Mouse (Mus musculus) intestine, embryonic 14.5 days (tissue): ENCODE data around the gene Fam205a1. TPM values are rescaled to one million over a fixed set of nuclear protein-coding genes. Genes with fewer than 3 reads are reported as not detected.
A peak's percentile ranks its signal among the peaks of the same experiment; 100 is the strongest.
"Not testable (repeated sequence)": the region's sequence is repeated elsewhere in the genome, so short reads cannot be mapped to it uniquely, and the experiment has no call there.

Source experiments
- ATAC-seq: fragments of 200-750 bp; cut with Nextera tagmentation; replicated peaks from 2 replicates; pipeline ENCODE4 v1.8.0; 2017; ENCODE audit warnings: low read depth, moderate number of reproducible peaks, moderate TSS enrichment, moderate library complexity; ENCODE audit not compliant: low FRiP score, low TSS enrichment
- DNase-seq: peaks from one replicate; pipeline ENCODE4 v3.0.0-alpha.2; 2018; ENCODE audit warnings: low spot score
- H3K27ac ChIP-seq: fragments of 300-500 bp; sonication (generic); 2 replicates; pipeline ENCODE4 v1.5.1; 2014; ENCODE audit warnings: low read depth, mild to moderate bottlenecking, control low read depth
- H3K27me3 ChIP-seq: fragments of 300-500 bp; sonication (generic); replicated peaks from 2 replicates; pipeline ENCODE4 v1.6.1; 2014; ENCODE audit warnings: low read length, control low read depth; ENCODE audit not compliant: control insufficient read depth, insufficient read depth
- H3K36me3 ChIP-seq: fragments of 300-500 bp; sonication (generic); 2 replicates; pipeline ENCODE4 v1.6.1; 2014; ENCODE audit warnings: low read length, control low read depth; ENCODE audit not compliant: control insufficient read depth, insufficient read depth
- H3K4me1 ChIP-seq: fragments of 300-500 bp; sonication (generic); replicated peaks from 2 replicates; pipeline ENCODE4 v1.6.1; 2014; ENCODE audit warnings: low read length, control low read depth, mixed read lengths; ENCODE audit not compliant: control insufficient read depth, insufficient read depth
- H3K4me2 ChIP-seq: fragments of 300-500 bp; sonication (generic); 2 replicates; pipeline ENCODE4 v1.6.1; 2014; ENCODE audit warnings: low read length
- H3K4me3 ChIP-seq: fragments of 300-500 bp; sonication (generic); 2 replicates; pipeline ENCODE4 v1.5.1; 2014; ENCODE audit warnings: low read depth, low read length, control low read depth, mixed read lengths
- H3K9ac ChIP-seq: fragments of 300-500 bp; sonication (generic); 2 replicates; pipeline ENCODE4 v1.6.1; 2014; ENCODE audit warnings: mild to moderate bottlenecking, low read length
- H3K9me3 ChIP-seq: fragments of 300-500 bp; sonication (generic); 2 replicates; pipeline ENCODE4 v1.6.1; 2016; ENCODE audit warnings: low read length, control low read depth; ENCODE audit not compliant: control insufficient read depth
- WGBS: fragments of 180-500 bp; shearing (Covaris S2); extraction: QIAGEN DNeasy Blood & Tissue Kit; methylation state at CpG from one replicate; pipeline ENCODE4 v1.1.7; 2014; 5-methylcytosine and 5-hydroxymethylcytosine counted together
- polyA plus RNA-seq: library from polyadenylated mRNA; unstranded; fragments of >200 nt; fragmentation: Nextera tagmentation; extraction: Ambion mirVana; gene quantifications from 2 replicates; pipeline ENCODE4 v1.2.1, GENCODE M21; 2014

The Fam205a1 gene
- polyA plus RNA-seq = not detected in 2 replicates

GRCm38 (mm10) chr4:42853788-42854187 is at the start of gene Fam205a1:
TSS of gene Fam205a1 (minus strand) at chr4:42853888.
- not testable (repeated sequence) for DNase-seq, H3K9me3 ChIP-seq, H3K4me3 ChIP-seq, H3K9ac ChIP-seq, H3K4me1 ChIP-seq, H3K36me3 ChIP-seq, ATAC-seq, H3K4me2 ChIP-seq, H3K27me3 ChIP-seq, H3K27ac ChIP-seq
- WGBS = 100% methylated on average over 1 of the region's 1 CpGs

- DNase-seq = peak; percentile 39
- H3K27me3 ChIP-seq = no peaks in the 10 kb centered on the region
- H3K9me3 ChIP-seq = no peaks in the 10 kb centered on the region
- no peak overlapping the region for H3K27ac ChIP-seq
- no peak for ATAC-seq
- H3K9ac ChIP-seq = no peak overlapping the region
- 90% methylated on average over 5 of the region's 5 CpGs for WGBS
- no peak overlapping the region for H3K4me2 ChIP-seq
- no peaks in the 10 kb centered on the region for H3K4me1 ChIP-seq
- H3K36me3 ChIP-seq = no peaks in the 10 kb centered on the region
- H3K4me3 ChIP-seq = no peak overlapping the region
Observed at GRCm38 (mm10) chr4:42902730-42903129, 49.0 kb upstream of the Fam205a1 start.

GRCm38 (mm10) chr4:42902174-42902573 is 48.5 kb upstream of the Fam205a1 start:
- peak; percentile 49 for DNase-seq
- 56% methylated on average over 9 of the region's 9 CpGs for WGBS

GRCm38 (mm10) chr4:42900878-42901277 is 47.2 kb upstream of the Fam205a1 start:
- no peak overlapping the region for H3K4me2 ChIP-seq
- H3K4me1 ChIP-seq = no peaks in the 10 kb centered on the region
- no peak overlapping the region for H3K9ac ChIP-seq
- H3K27me3 ChIP-seq = no peaks in the 10 kb centered on the region
- no peak overlapping the region for H3K27ac ChIP-seq
- WGBS = 67% methylated on average over 5 of the region's 5 CpGs
- no peak overlapping the region for H3K4me3 ChIP-seq
- H3K36me3 ChIP-seq = no peaks in the 10 kb centered on the region
- ATAC-seq (no peak), DNase-seq (peak; percentile 28)
- H3K9me3 ChIP-seq = no peaks in the 10 kb centered on the region

More at GRCm38 (mm10) chr4:42902174-42902573, 48.5 kb upstream of the Fam205a1 start:
- H3K4me2 ChIP-seq = no peak overlapping the region
- H3K27ac ChIP-seq = no peak overlapping the region
- no peaks in the 10 kb centered on the region for H3K36me3 ChIP-seq
- no peaks in the 10 kb centered on the region for H3K9me3 ChIP-seq
- H3K4me3 ChIP-seq = no peak overlapping the region
- no peak for ATAC-seq
- no peaks in the 10 kb centered on the region for H3K27me3 ChIP-seq
- no peak overlapping the region for H3K9ac ChIP-seq
- no peaks in the 10 kb centered on the region for H3K4me1 ChIP-seq

- Histone ChIP-seq H3K36me3 (no peaks in the 10 kb centered on the region), H3K9ac (no peak overlapping the region), H3K27ac (no peak overlapping the region), H3K4me1 (no peaks in the 10 kb centered on the region), H3K27me3 (no peaks in the 10 kb centered on the region), H3K4me2 (no peak overlapping the region), H3K9me3 (no peaks in the 10 kb centered on the region), H3K4me3 (no peak overlapping the region)
- 43% methylated on average over 3 of the region's 3 CpGs for WGBS
- peak; percentile 1 for DNase-seq
- no peak for ATAC-seq
Observed at GRCm38 (mm10) chr4:42898914-42899313, 45.2 kb upstream of the Fam205a1 start.

GRCm38 (mm10) chr4:42895118-42895517 is 41.4 kb upstream of the Fam205a1 start:
- H3K9me3 ChIP-seq = no peaks in the 10 kb centered on the region
- H3K4me2 ChIP-seq = no peak overlapping the region
- no peak for ATAC-seq
- H3K4me1 ChIP-seq = no peaks in the 10 kb centered on the region
- no peak overlapping the region for H3K27ac ChIP-seq
- no peaks in the 10 kb centered on the region for H3K36me3 ChIP-seq
- WGBS = 74% methylated on average over 7 of the region's 7 CpGs
- DNase-seq = no peak
- H3K4me3 ChIP-seq = no peak overlapping the region
- no peak overlapping the region for H3K9ac ChIP-seq
- no peaks in the 10 kb centered on the region for H3K27me3 ChIP-seq

- no peak overlapping the region for H3K4me2 ChIP-seq
- no peaks in the 10 kb centered on the region for H3K27me3 ChIP-seq
- no peaks in the 10 kb centered on the region for H3K4me1 ChIP-seq
- H3K9me3 ChIP-seq = no peaks in the 10 kb centered on the region
- no peak overlapping the region for H3K27ac ChIP-seq
- peak; percentile 10 for DNase-seq
- WGBS = 67% methylated on average over 7 of the region's 7 CpGs
- H3K36me3 ChIP-seq = no peaks in the 10 kb centered on the region
- no peak overlapping the region for H3K9ac ChIP-seq
- no peak overlapping the region for H3K4me3 ChIP-seq
- no peak for ATAC-seq
Observed at GRCm38 (mm10) chr4:42891176-42891575, 37.5 kb upstream of the Fam205a1 start.

- no peaks in the 10 kb centered on the region for H3K9me3 ChIP-seq
- H3K4me2 ChIP-seq = no peak overlapping the region
- H3K4me3 ChIP-seq = no peak overlapping the region
- H3K9ac ChIP-seq = no peak overlapping the region
- no peak for ATAC-seq
- 92% methylated on average over 6 of the region's 6 CpGs for WGBS
- H3K27ac ChIP-seq = no peak overlapping the region
- DNase-seq = peak; percentile 21
- no peaks in the 10 kb centered on the region for H3K36me3 ChIP-seq
- H3K4me1 ChIP-seq = no peaks in the 10 kb centered on the region
- no peaks in the 10 kb centered on the region for H3K27me3 ChIP-seq
Observed at GRCm38 (mm10) chr4:42888806-42889205, 35.1 kb upstream of the Fam205a1 start.

- DNase-seq (peak; percentile 13), ATAC-seq (no peak)
- Histone ChIP-seq H3K36me3 (no peaks in the 10 kb centered on the region), H3K4me1 (no peaks in the 10 kb centered on the region), H3K9ac (no peak overlapping the region), H3K4me3 (no peak overlapping the region), H3K9me3 (no peaks in the 10 kb centered on the region), H3K27me3 (no peaks in the 10 kb centered on the region), H3K4me2 (no peak overlapping the region), H3K27ac (no peak overlapping the region)
- WGBS = 88% methylated on average over 6 of the region's 6 CpGs
Observed at GRCm38 (mm10) chr4:42886926-42887325, 33.2 kb upstream of the Fam205a1 start.
